Mouse (Mus musculus) midbrain, postnatal 0 days (tissue): ENCODE results near the gene Nat10. TPM values are rescaled to one million over a fixed set of nuclear protein-coding genes. Genes with fewer than 3 reads are reported as not detected.

Experiments used
- ATAC-seq: fragments of 200-750 bp; cut with Nextera tagmentation; 2 replicates; pipeline ENCODE4 v1.8.0; 2017; ENCODE audit warnings: moderate number of reproducible peaks, mild to moderate bottlenecking, moderate TSS enrichment, moderate library complexity; ENCODE audit not compliant: low FRiP score
- DNase-seq: peaks from one replicate; pipeline ENCODE4 v3.0.0-alpha.2; 2015; ENCODE audit warnings: low spot score
- H3K27ac ChIP-seq: fragments of 300-500 bp; sonication (generic); 2 replicates; pipeline ENCODE4 v1.5.1; 2014; ENCODE audit warnings: low read depth, mild to moderate bottlenecking, low read length, mixed read lengths
- H3K27me3 ChIP-seq: fragments of 300-500 bp; sonication (generic); 2 replicates; pipeline ENCODE4 v1.6.1; 2014; ENCODE audit warnings: low read length, control low read depth, mixed read lengths; ENCODE audit not compliant: insufficient read depth
- H3K36me3 ChIP-seq: fragments of 300-500 bp; sonication (generic); 2 replicates; pipeline ENCODE4 v1.6.1; 2014; ENCODE audit warnings: low read length, control low read depth, mixed read lengths; ENCODE audit not compliant: insufficient read depth
- H3K4me1 ChIP-seq: fragments of 300-500 bp; sonication (generic); 2 replicates; pipeline ENCODE4 v1.6.1; 2014; ENCODE audit warnings: mild to moderate bottlenecking, control low read depth, antibody characterized with exemption, low read length, mixed read lengths; ENCODE audit not compliant: insufficient read depth
- H3K4me2 ChIP-seq: fragments of 300-500 bp; sonication (generic); 2 replicates; pipeline ENCODE4 v1.6.1; 2014; ENCODE audit warnings: low read depth, mild to moderate bottlenecking, low read length, mixed read lengths; ENCODE audit not compliant: poor library complexity, severe bottlenecking
- H3K4me3 ChIP-seq: fragments of 300-500 bp; sonication (generic); 2 replicates; pipeline ENCODE4 v1.5.1; 2014; ENCODE audit warnings: low read depth, mild to moderate bottlenecking, low read length, moderate library complexity
- H3K9ac ChIP-seq: fragments of 300-500 bp; sonication (generic); replicated peaks from 2 replicates; pipeline ENCODE4 v1.6.1; 2014; ENCODE audit warnings: mild to moderate bottlenecking, low read length, moderate library complexity, mixed read lengths; ENCODE audit not compliant: poor library complexity, severe bottlenecking
- H3K9me3 ChIP-seq: fragments of 300-500 bp; sonication (generic); 2 replicates; pipeline ENCODE4 v1.6.1; 2016; ENCODE audit warnings: low read length, control low read depth
- CTCF ChIP-seq: IDR thresholded peaks from 2 replicates; pipeline ENCODE4 v1.5.1; 2016; ENCODE audit warnings: antibody characterized with exemption, mild to moderate bottlenecking
- WGBS: fragments of 180-500 bp; shearing (Covaris S2); extraction: QIAGEN DNeasy Blood & Tissue Kit; methylation state at CpG from one replicate; pipeline ENCODE4 v1.1.7; 2014; 5-methylcytosine and 5-hydroxymethylcytosine counted together
- polyA plus RNA-seq: library from polyadenylated mRNA; unstranded; fragments of >200 nt; fragmentation: Nextera tagmentation; extraction: Ambion mirVana; gene quantifications from 2 replicates; pipeline ENCODE4 v1.2.1, GENCODE M21; 2015
- total RNA-seq: library from RNA; depleted of rRNA; stranded (reverse); fragments of >200 nt; gene quantifications from 2 replicates; pipeline ENCODE4 v1.2.3, GENCODE M21; 2014

The Nat10 gene
- total and polyA plus RNA-seq, 2 experiments from 2014 or later, result 15.9 to 37.0 TPM

GRCm38 (mm10) chr2:103707056-103707776 is 53.9 kb downstream of the Nat10 start:
- DNase-seq (no peak), ATAC-seq (no peak)
- 84% methylated on average over 6 of the region's 6 CpGs for WGBS
- H3K27ac ChIP-seq, result no peak overlapping the region
- H3K36me3 ChIP-seq, result peaks cover 6% of the 10 kb centered on the region; the same call in 1 of the 2 replicates
- no peak overlapping the region for H3K4me3 ChIP-seq
- no peak overlapping the region for H3K9ac ChIP-seq
- H3K4me1 ChIP-seq, result no peaks in the 10 kb centered on the region
- no peak overlapping the region for H3K4me2 ChIP-seq
- TF ChIP-seq CTCF, result no peak
- H3K27me3 ChIP-seq, result no peaks in the 10 kb centered on the region
- no peaks in the 10 kb centered on the region for H3K9me3 ChIP-seq

- no peak overlapping the region for H3K27ac ChIP-seq
- 43% methylated on average over 11 of the region's 11 CpGs for WGBS
- H3K9ac ChIP-seq, result no peak overlapping the region
- peak; percentile 77 for DNase-seq
- no peaks in the 10 kb centered on the region for H3K4me1 ChIP-seq
- H3K36me3 ChIP-seq, result peaks cover 6% of the 10 kb centered on the region; the same call in 1 of the 2 replicates
- no peak overlapping the region for H3K4me2 ChIP-seq
- H3K27me3 ChIP-seq, result no peaks in the 10 kb centered on the region
- TF ChIP-seq CTCF, result no peak
- no peak overlapping the region for H3K4me3 ChIP-seq
- no peaks in the 10 kb centered on the region for H3K9me3 ChIP-seq
- peak; percentile 51 for ATAC-seq
Observed at GRCm38 (mm10) chr2:103706226-103706625, 54.8 kb downstream of the Nat10 start.

GRCm38 (mm10) chr2:103705826-103706225 is 55.2 kb downstream of the Nat10 start:
- Histone ChIP-seq H3K4me1 (no peaks in the 10 kb centered on the region), H3K9me3 (no peaks in the 10 kb centered on the region), H3K27ac (no peak overlapping the region), H3K27me3 (no peaks in the 10 kb centered on the region), H3K4me2 (no peak overlapping the region), H3K36me3 (peaks cover 2% of the 10 kb centered on the region; the same call in 1 of the 2 replicates), H3K9ac (no peak overlapping the region), H3K4me3 (no peak overlapping the region)
- DNase-seq (no peak), ATAC-seq (no peak)
- 82% methylated on average over 4 of the region's 4 CpGs for WGBS
- no peak for TF ChIP-seq CTCF

GRCm38 (mm10) chr2:103703865-103704264 is 57.2 kb downstream of the Nat10 start:
- no peak overlapping the region for H3K27ac ChIP-seq
- WGBS, result 70% methylated on average over 4 of the region's 4 CpGs

GRCm38 (mm10) chr2:103703336-103703735 is 57.7 kb downstream of the Nat10 start:
- no peak for TF ChIP-seq CTCF
- no peak overlapping the region for H3K4me3 ChIP-seq
- H3K4me1 ChIP-seq, result no peaks in the 10 kb centered on the region
- no peaks in the 10 kb centered on the region for H3K27me3 ChIP-seq
- no peaks in the 10 kb centered on the region for H3K9me3 ChIP-seq
- ATAC-seq (no peak), DNase-seq (no peak)
- no peaks in the 10 kb centered on the region for H3K36me3 ChIP-seq
- WGBS, result 79% methylated on average over 10 of the region's 10 CpGs
- H3K4me2 ChIP-seq, result no peak overlapping the region
- H3K27ac ChIP-seq, result no peak overlapping the region
- no peak overlapping the region for H3K9ac ChIP-seq

More at GRCm38 (mm10) chr2:103703865-103704264, 57.2 kb downstream of the Nat10 start:
- Histone ChIP-seq H3K4me2 (no peak overlapping the region), H3K36me3 (no peaks in the 10 kb centered on the region), H3K9me3 (no peaks in the 10 kb centered on the region), H3K27me3 (no peaks in the 10 kb centered on the region), H3K4me3 (no peak overlapping the region), H3K9ac (no peak overlapping the region), H3K4me1 (no peaks in the 10 kb centered on the region)
- ATAC-seq, result no peak
- peak; percentile 44 for DNase-seq
- no peak for TF ChIP-seq CTCF

- Histone ChIP-seq H3K4me2 (no peak overlapping the region), H3K9ac (no peak overlapping the region), H3K36me3 (no peaks in the 10 kb centered on the region), H3K9me3 (no peaks in the 10 kb centered on the region), H3K27me3 (no peaks in the 10 kb centered on the region), H3K27ac (no peak overlapping the region), H3K4me3 (no peak overlapping the region), H3K4me1 (no peaks in the 10 kb centered on the region)
- ATAC-seq, result no peak
- DNase-seq, result no peak
- WGBS, result 78% methylated on average over 12 of the region's 12 CpGs
- peak; percentile 58 for TF ChIP-seq CTCF
Observed at GRCm38 (mm10) chr2:103700514-103700913, 60.6 kb downstream of the Nat10 start.
